Mouse (Mus musculus) lung, postnatal 0 days (tissue): ENCODE results near the gene Edil3.

ENCODE experiments used
- CTCF ChIP-seq: IDR thresholded peaks from 2 replicates; pipeline ENCODE4 v1.5.1; 2016; ENCODE audit warnings: antibody characterized with exemption, mild to moderate bottlenecking
- EP300 ChIP-seq: IDR thresholded peaks from 2 replicates; pipeline ENCODE4 v1.6.1; 2016; ENCODE audit warnings: antibody characterized with exemption, mild to moderate bottlenecking, control low read depth

DNA sequence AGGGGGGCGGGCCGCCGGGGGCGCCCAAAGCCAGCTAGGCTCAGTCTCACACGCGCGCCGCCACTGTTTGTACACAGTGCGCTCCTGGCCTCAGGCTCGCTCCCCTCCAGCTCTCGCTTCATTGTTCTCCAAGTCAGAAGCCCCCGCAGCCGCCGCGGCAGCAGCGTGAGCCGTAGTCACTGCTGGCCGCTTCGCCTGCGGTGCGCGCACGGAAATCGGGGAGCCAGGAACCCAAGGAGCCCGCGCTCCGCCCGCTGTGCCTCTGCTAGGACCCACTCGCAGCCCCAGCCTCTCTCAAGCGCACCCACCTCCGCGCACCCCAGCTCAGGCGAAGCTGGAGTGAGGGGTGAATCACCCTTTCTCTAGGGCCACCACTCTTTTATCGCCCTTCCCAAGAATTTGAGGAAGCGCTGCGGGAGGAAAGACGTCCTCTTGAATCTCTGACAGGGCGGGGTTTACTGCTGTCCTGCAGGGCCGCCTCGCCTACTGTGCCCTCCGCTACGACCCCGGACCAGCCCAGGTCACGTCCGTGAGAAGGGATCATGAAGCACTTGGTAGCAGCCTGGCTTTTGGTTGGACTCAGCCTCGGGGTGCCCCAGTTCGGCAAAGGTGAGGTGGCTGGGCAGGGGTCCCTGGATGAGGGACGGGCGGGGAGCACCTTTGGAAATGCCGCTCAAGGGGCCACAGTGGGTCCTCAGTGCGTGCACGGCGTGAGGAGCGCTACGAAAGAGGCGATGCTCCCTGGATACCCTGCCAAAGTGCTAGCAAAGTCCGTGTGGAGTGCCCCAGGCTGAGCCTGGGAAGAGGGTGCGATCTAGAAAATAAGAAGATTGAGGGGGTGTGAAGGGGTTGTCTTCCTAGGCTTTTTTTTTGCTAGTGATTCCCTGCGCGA is at the start of gene Edil3:
- no peak for TF ChIP-seq CTCF
- no peak for TF ChIP-seq EP300
